Mouse (Mus musculus): Measurements from ENCODE around the gene Klhl6.

- no peak for TF ChIP-seq EP300 (IDR thresholded peaks at IDR 0.05)
- TF ChIP-seq CTCF (IDR thresholded peaks at IDR 0.05): no peak
Measured at GRCm38 (mm10) chr16:20012647-20013046, 29.8 kb upstream of the Klhl6 start.

All from lung, postnatal 0 days (tissue).